Mouse (Mus musculus) erythroblast, embryonic 14.5 days (primary cell): ENCODE measurements around the gene Kif21a. TPM values are rescaled to one million over a fixed set of nuclear protein-coding genes. Genes with fewer than 3 reads are reported as not detected.

ENCODE experiments used
- H3K27me3 ChIP-seq: 2 replicates; pipeline ENCODE4 v1.6.1; 2012; ENCODE audit warnings: inconsistent platforms; ENCODE audit not compliant: control insufficient read depth
- H3K36me3 ChIP-seq: 2 replicates; pipeline ENCODE4 v1.6.1; 2012; ENCODE audit warnings: mild to moderate bottlenecking, inconsistent platforms; ENCODE audit not compliant: control insufficient read depth
- H3K4me1 ChIP-seq: 2 replicates; pipeline ENCODE4 v1.6.1; 2012; ENCODE audit warnings: inconsistent platforms; ENCODE audit not compliant: control insufficient read depth
- H3K4me3 ChIP-seq: replicated peaks from 2 replicates; pipeline ENCODE3; 2012; ENCODE audit warnings: moderate library complexity, mild to moderate bottlenecking, inconsistent platforms
- H3K9me3 ChIP-seq: 2 replicates; pipeline ENCODE4 v1.6.1; 2012; ENCODE audit warnings: low read length, inconsistent platforms, mixed read lengths; ENCODE audit not compliant: control insufficient read depth
- GATA1 ChIP-seq: IDR thresholded peaks from 2 replicates; pipeline ENCODE4 v1.6.1; 2012; ENCODE audit warnings: low read length, inconsistent platforms, mixed read lengths
- TAL1 ChIP-seq: IDR thresholded peaks from 3 replicates; pipeline ENCODE4 v1.6.1; 2012; ENCODE audit warnings: low read length, inconsistent platforms, mixed read lengths
- polyA plus RNA-seq: library from polyadenylated mRNA; stranded (reverse); fragments of >175 nt; gene quantifications from 2 replicates; pipeline ENCODE4 v1.2.3, GENCODE M21; 2012

The Kif21a gene
- polyA plus RNA-seq, 1 experiment, result 0.01 TPM

DNA sequence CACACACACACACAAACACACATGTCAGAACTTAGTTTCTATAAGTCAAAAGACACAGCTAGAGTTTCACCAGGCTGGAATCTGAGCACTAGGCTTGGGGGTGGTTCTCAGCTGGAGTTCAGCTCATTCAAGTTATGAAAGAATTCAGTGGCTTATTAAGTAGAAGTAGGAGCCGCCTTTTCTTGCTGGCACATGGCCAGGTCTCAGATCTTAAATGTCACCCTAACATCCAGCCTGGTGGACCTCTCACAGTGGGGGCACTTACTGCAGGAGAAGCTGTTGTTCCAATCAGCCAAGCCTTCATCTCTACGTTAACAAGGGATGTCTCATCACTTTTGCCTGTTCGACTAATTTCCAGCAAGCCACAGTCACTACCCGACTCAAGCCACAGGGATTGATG, 39.5 kb downstream of the Kif21a start:
- Histone ChIP-seq H3K4me3 (no peak overlapping the region), H3K4me1 (no peaks in the 10 kb centered on the region), H3K36me3 (no peaks in the 10 kb centered on the region), H3K9me3 (no peaks in the 10 kb centered on the region; the same call in 1 of the 2 replicates), H3K27me3 (no peaks in the 10 kb centered on the region)
- TF ChIP-seq TAL1, result no peak
- TF ChIP-seq GATA1, result no peak

DNA sequence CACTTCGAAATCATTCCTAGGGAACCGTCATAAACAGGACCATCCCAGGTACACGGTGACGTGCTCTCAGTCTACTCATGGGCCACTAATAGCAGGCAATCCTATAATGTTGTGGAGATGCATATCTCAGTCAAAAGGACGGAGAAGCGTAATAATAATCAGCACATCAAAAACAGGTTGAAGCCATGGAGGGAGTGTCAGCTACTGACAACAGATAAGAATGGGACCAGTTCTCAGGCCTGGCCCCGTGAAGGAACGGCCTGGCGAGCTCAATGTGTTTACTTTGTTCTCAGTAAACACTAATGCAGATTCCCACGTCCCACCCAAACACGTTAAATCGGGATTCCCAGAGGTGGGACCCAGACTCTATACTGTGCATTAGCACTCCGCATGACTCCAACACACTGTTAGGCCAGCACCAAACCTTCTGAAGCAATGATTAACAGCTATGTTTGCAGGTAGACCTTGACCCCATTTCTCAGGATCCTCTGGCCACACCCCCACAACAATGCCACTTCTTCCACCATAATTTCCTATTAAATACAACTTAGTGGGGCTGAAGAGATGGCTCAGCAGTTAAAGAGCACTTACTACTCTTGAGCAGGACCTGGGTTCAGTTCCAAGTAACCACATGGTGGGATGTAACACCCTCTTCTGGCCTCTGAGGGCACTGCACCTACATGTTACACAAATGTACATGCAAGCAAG, 42.5 kb downstream of the Kif21a start:
- Histone ChIP-seq H3K9me3 (no peaks in the 10 kb centered on the region; the same call in 1 of the 2 replicates), H3K27me3 (no peaks in the 10 kb centered on the region), H3K4me1 (no peaks in the 10 kb centered on the region), H3K36me3 (no peaks in the 10 kb centered on the region), H3K4me3 (no peak overlapping the region)
- TF ChIP-seq GATA1, result no peak
- TF ChIP-seq TAL1, result no peak

DNA sequence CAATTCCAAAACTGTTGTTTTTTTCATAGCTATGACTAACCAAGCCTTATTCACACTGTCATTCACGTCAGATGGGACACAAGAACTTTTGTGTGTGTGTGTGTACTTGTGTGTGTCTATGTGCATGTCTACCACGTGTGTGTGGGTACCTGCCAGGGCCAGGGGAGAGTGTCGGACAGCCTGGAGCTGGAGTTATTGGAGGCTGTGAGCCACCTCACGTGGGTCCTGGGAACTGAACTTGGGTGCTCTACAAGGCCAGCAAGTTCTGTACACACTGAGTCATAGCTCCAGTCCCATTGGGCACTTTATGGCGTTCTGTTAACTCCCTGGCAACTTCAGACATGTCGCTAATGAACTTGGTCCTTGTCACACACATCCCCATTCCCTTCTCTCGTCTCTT, 45.0 kb downstream of the Kif21a start:
- Histone ChIP-seq H3K4me3 (no peak overlapping the region), H3K9me3 (no peaks in the 10 kb centered on the region; the same call in 1 of the 2 replicates), H3K4me1 (no peaks in the 10 kb centered on the region), H3K36me3 (no peaks in the 10 kb centered on the region), H3K27me3 (no peaks in the 10 kb centered on the region)
- TF ChIP-seq GATA1, result no peak
- no peak for TF ChIP-seq TAL1

DNA sequence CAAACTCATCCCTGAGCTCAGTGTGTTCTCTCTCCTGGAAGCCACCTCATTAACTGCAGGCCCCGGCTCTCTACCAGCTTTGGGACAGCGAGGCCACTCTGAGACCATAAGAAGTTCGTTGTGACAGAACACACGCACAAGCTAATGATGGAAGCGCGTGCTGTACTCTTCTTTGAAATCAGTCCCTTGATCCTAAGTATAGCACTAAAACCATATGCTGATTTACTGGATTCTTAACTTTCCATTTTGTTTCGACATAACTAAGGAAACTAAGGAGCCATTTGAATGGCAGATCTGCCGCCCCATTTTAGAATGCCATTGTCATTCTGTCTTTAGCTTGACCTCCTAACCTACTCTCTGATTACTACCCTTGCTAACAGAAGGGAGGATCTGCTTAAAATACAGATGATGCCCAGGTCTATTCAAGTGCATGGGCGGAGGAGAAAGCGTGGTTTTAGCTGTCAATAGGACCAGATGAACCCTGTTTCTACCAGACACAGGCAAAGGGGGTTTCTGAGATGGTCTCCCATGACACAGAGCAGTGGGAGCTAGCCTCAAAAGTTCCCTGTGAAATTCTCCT, 48.6 kb downstream of the Kif21a start:
- Histone ChIP-seq H3K27me3 (no peaks in the 10 kb centered on the region), H3K4me1 (no peaks in the 10 kb centered on the region), H3K36me3 (no peaks in the 10 kb centered on the region), H3K9me3 (no peaks in the 10 kb centered on the region; the same call in 1 of the 2 replicates), H3K4me3 (no peak overlapping the region)
- TF ChIP-seq GATA1, result no peak
- TF ChIP-seq TAL1, result no peak

DNA sequence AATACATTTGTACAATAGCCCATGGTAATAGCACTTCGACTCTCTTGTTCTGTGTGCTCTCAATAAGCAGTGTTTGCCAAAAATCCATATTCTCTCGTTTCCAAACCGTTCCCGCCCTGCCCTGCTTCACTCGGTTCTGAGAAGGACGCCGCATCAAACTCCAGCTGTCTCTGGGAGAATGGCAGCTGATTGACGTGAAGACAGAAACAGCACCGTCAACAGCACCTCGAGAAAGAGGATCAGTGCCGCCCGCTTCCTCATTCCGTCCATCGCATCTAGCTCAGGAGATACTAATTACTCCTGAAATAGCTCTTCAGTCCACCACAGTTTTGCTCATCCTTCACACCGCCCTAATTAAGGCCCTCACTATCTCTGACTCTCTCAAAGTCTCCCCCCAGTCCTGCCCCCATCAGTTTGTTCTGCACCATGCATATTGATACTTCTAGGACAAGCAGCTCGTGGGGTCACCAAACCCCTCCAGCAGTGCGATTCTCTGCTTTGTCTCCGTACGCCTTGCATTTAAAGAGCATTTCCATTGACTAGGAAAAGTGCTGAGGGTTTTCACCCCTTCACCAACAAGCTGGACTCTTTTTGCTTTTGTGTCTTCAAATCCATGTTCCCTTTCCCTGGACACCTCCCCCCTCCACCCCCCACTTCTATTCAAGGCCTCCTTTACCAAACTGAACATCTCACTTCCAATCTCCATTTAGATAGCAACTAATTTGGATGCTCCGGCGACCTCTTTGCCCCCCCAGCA, 49.3 kb downstream of the Kif21a start:
- H3K4me1 ChIP-seq, result no peaks in the 10 kb centered on the region

DNA sequence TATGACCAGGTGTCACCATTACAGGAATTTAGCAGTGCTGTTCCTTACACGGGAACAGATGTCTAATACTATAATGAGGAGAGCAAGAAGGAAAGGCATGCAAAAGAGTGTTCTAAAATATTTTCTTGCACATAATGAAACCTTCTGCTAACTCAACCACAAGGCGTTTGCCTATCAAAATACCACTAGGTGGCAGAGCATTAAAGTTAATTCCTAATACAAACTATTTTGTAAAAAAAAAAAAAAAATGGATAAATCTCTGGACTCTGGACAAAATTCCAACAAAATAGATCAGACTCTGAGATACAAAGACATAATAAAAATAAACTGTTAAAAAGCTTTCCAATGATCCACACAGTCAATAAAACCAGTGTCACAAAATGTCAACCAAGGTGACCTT, 56.9 kb downstream of the Kif21a start:
- Histone ChIP-seq H3K9me3 (no peaks in the 10 kb centered on the region), H3K27me3 (no peaks in the 10 kb centered on the region), H3K36me3 (no peaks in the 10 kb centered on the region; the same call in 1 of the 2 replicates), H3K4me1 (no peaks in the 10 kb centered on the region), H3K4me3 (no peak overlapping the region)
- TF ChIP-seq TAL1, result no peak
- no peak for TF ChIP-seq GATA1

More for the DNA sequence above, 49.3 kb downstream of the Kif21a start:
- no peak overlapping the region for H3K4me3 ChIP-seq
- H3K9me3 ChIP-seq, result no peaks in the 10 kb centered on the region
- TF ChIP-seq TAL1 (no peak), GATA1 (no peak)
- no peaks in the 10 kb centered on the region for H3K27me3 ChIP-seq
- H3K36me3 ChIP-seq, result no peaks in the 10 kb centered on the region

DNA sequence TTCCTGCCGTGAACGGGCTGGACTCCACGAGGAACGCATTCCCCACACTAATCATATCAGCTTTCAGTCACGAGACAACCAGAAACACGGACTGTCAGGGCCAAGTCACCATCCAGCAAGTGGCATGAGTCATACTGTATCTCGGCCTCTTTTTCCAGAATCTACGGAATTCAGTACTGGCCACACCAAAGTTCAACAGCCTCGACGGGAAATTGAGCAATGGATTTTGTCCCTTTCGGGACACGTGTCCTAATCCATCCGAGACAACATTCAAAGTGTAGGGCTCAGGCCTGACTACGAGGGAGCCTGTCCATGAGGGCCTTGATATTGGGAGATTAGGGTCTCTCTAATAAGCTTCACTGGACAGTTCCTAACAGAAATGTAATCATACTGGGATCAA, 57.4 kb downstream of the Kif21a start:
- H3K4me1 ChIP-seq, result no peaks in the 10 kb centered on the region
- no peak overlapping the region for H3K4me3 ChIP-seq
- no peaks in the 10 kb centered on the region for H3K9me3 ChIP-seq
- no peak for TF ChIP-seq TAL1
- TF ChIP-seq GATA1, result no peak
- H3K36me3 ChIP-seq, result no peaks in the 10 kb centered on the region; the same call in 1 of the 2 replicates
- H3K27me3 ChIP-seq, result no peaks in the 10 kb centered on the region

DNA sequence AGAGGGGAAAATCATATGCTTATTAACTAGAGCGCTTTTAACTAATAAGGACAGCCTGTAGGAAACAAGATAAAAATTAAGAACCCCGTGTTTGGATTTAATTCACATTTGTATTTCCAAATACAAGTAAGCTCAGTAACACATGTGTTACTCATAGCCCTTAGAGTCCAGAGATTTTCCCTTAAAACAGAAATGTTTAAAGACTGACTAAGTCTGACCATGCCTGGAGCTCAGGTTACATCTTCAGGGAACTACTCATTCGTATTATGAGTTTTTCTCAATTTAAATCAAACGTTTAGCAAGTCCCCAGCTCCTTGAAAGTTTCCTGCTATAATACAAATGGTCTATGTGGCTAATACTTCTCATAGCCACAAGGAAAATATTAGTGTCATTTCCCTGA, 57.9 kb downstream of the Kif21a start:
- Histone ChIP-seq H3K4me3 (no peak overlapping the region), H3K36me3 (no peaks in the 10 kb centered on the region; the same call in 1 of the 2 replicates), H3K9me3 (no peaks in the 10 kb centered on the region), H3K4me1 (no peaks in the 10 kb centered on the region), H3K27me3 (no peaks in the 10 kb centered on the region)
- TF ChIP-seq TAL1, result no peak
- no peak for TF ChIP-seq GATA1

DNA sequence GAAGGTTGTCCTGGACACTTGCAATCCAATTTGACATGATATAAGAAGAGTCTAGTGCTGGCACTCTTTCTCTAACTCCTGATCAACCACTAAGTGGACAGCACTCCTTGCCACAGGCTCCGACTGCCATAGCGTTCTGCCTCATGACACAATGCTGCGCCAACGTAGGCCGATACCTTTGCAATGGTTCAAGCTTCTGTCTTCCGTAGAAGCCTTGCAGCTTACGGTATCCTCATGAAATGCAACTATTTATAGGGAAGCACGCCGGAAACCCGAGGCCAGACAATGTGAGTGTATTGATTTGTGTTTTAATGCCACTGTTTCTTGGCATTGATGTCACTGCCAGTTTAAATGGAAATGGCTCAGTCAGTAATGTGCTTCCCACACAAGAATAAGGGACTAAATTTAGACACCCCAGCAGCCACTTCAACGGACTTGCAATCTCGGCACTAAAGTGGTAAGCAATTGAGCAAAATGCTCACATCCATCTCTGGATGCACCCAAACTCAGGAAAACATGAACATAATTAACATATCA, 62.0 kb downstream of the Kif21a start:
- no peaks in the 10 kb centered on the region; the same call in 1 of the 2 replicates for H3K36me3 ChIP-seq
- no peak overlapping the region for H3K4me3 ChIP-seq
- TF ChIP-seq TAL1, result no peak
- TF ChIP-seq GATA1, result no peak
- no peaks in the 10 kb centered on the region for H3K9me3 ChIP-seq
- H3K27me3 ChIP-seq, result no peaks in the 10 kb centered on the region
- H3K4me1 ChIP-seq, result no peaks in the 10 kb centered on the region
